Mouse (Mus musculus) neural tube, embryonic 15.5 days (tissue): ENCODE results near the gene Htatip2. TPM values are rescaled to one million over a fixed set of nuclear protein-coding genes. Genes with fewer than 3 reads are reported as not detected.

ENCODE experiments used
- ATAC-seq: fragments of 200-750 bp; cut with Nextera tagmentation; 2 replicates; pipeline ENCODE4 v1.8.0; 2017; ENCODE audit warnings: mild to moderate bottlenecking, moderate TSS enrichment, moderate library complexity; ENCODE audit not compliant: low FRiP score
- H3K27ac ChIP-seq: fragments of 300-500 bp; sonication (generic); replicated peaks from 2 replicates; pipeline ENCODE4 v1.5.1; 2015; ENCODE audit warnings: mild to moderate bottlenecking, inconsistent platforms
- H3K27me3 ChIP-seq: fragments of 300-500 bp; sonication (generic); replicated peaks from 2 replicates; pipeline ENCODE4 v1.6.1; 2015; ENCODE audit warnings: inconsistent platforms
- H3K36me3 ChIP-seq: fragments of 300-500 bp; sonication (generic); 2 replicates; pipeline ENCODE4 v1.6.1; 2015; ENCODE audit warnings: inconsistent platforms
- H3K4me1 ChIP-seq: fragments of 300-500 bp; sonication (generic); 2 replicates; pipeline ENCODE4 v1.6.1; 2015; ENCODE audit warnings: inconsistent platforms
- H3K4me2 ChIP-seq: fragments of 300-500 bp; sonication (generic); 2 replicates; pipeline ENCODE4 v1.6.1; 2015; ENCODE audit warnings: inconsistent platforms, mild to moderate bottlenecking, moderate library complexity
- H3K4me3 ChIP-seq: fragments of 300-500 bp; sonication (generic); replicated peaks from 2 replicates; pipeline ENCODE4 v1.5.1; 2015; ENCODE audit warnings: mild to moderate bottlenecking, inconsistent platforms
- H3K9ac ChIP-seq: fragments of 300-500 bp; sonication (generic); replicated peaks from 2 replicates; pipeline ENCODE4 v1.6.1; 2015; ENCODE audit warnings: mild to moderate bottlenecking, inconsistent platforms
- H3K9me3 ChIP-seq: fragments of 300-500 bp; sonication (generic); replicated peaks from 2 replicates; pipeline ENCODE4 v1.6.1; 2016; ENCODE audit warnings: inconsistent platforms
- WGBS: fragments of 180-500 bp; shearing (Covaris S2); methylation state at CpG from one replicate; pipeline ENCODE4 v1.1.7; 2015; ENCODE audit warnings: mixed read lengths; 5-methylcytosine and 5-hydroxymethylcytosine counted together
- polyA plus RNA-seq: library from polyadenylated mRNA; unstranded; fragments of >200 nt; fragmentation: Nextera tagmentation; extraction: Ambion mirVana; gene quantifications from 2 replicates; pipeline ENCODE4 v1.2.1, GENCODE M21; 2015

Htatip2 gene
- 5.1 and 9.0 TPM in 2 replicates for polyA plus RNA-seq

GRCm38 (mm10) chr7:49758934-49759571, at the start of gene Htatip2:
Htatip2 (plus strand) TSS chr7:49759115.
- Histone ChIP-seq H3K9ac (peak within 1 kb of the TSS; percentile 53), H3K27ac (no peak within 1 kb of the TSS), H3K4me1 (peaks cover 6% of the 10 kb centered on the region), H3K4me3 (peak within 1 kb of the TSS; percentile 48), H3K9me3 (no peaks in the 10 kb centered on the region), H3K4me2 (peak within 1 kb of the TSS; percentile 87), H3K36me3 (no peaks in the 10 kb centered on the region), H3K27me3 (peaks cover 66% of the 10 kb centered on the region)
- 2% methylated on average over 41 of the region's 42 CpGs for WGBS
- peak; percentile 69 for ATAC-seq

GRCm38 (mm10) chr7:49709381-49710021, 49.4 kb upstream of the Htatip2 start:
- no peak for ATAC-seq
- H3K27me3 ChIP-seq = peaks cover 90% of the 10 kb centered on the region

GRCm38 (mm10) chr7:49717942-49718733, 40.8 kb upstream of the Htatip2 start:
- Histone ChIP-seq H3K36me3 (no peaks in the 10 kb centered on the region), H3K4me1 (no peaks in the 10 kb centered on the region), H3K4me2 (no peak overlapping the region), H3K4me3 (no peak overlapping the region), H3K9ac (no peak overlapping the region), H3K27me3 (peaks cover 71% of the 10 kb centered on the region), H3K27ac (no peak overlapping the region), H3K9me3 (no peaks in the 10 kb centered on the region)
- no peak for ATAC-seq
- 59% methylated on average over 15 of the region's 15 CpGs for WGBS

More at GRCm38 (mm10) chr7:49709381-49710021, 49.4 kb upstream of the Htatip2 start:
- Histone ChIP-seq H3K4me2 (no peak overlapping the region), H3K9me3 (no peaks in the 10 kb centered on the region), H3K4me3 (no peak overlapping the region), H3K36me3 (no peaks in the 10 kb centered on the region), H3K27ac (no peak overlapping the region), H3K4me1 (no peaks in the 10 kb centered on the region), H3K9ac (no peak overlapping the region)
- 11% methylated on average over 9 of the region's 9 CpGs for WGBS

GRCm38 (mm10) chr7:49734342-49734741, 24.6 kb upstream of the Htatip2 start:
- no peak overlapping the region for H3K4me3 ChIP-seq
- no peak overlapping the region for H3K9ac ChIP-seq
- H3K27me3 ChIP-seq = peaks cover 54% of the 10 kb centered on the region
- H3K36me3 ChIP-seq = no peaks in the 10 kb centered on the region
- no peak overlapping the region for H3K27ac ChIP-seq
- H3K4me2 ChIP-seq = no peak overlapping the region
- no peaks in the 10 kb centered on the region for H3K9me3 ChIP-seq
- H3K4me1 ChIP-seq = no peaks in the 10 kb centered on the region
- WGBS = 68% methylated on average over 4 of the region's 4 CpGs
- ATAC-seq = no peak

- H3K4me3 ChIP-seq = no peak overlapping the region
- 53% methylated on average over 8 of the region's 8 CpGs for WGBS
- no peaks in the 10 kb centered on the region for H3K9me3 ChIP-seq
- H3K27me3 ChIP-seq = peaks cover 48% of the 10 kb centered on the region
- H3K36me3 ChIP-seq = no peaks in the 10 kb centered on the region
- H3K4me2 ChIP-seq = no peak overlapping the region
- no peak for ATAC-seq
- no peak overlapping the region for H3K9ac ChIP-seq
- H3K4me1 ChIP-seq = peaks cover 10% of the 10 kb centered on the region
- H3K27ac ChIP-seq = no peak overlapping the region
Observed at GRCm38 (mm10) chr7:49739448-49739847, 19.5 kb upstream of the Htatip2 start.

GRCm38 (mm10) chr7:49741474-49741873, 17.4 kb upstream of the Htatip2 start:
- Histone ChIP-seq H3K4me2 (no peak overlapping the region), H3K9me3 (no peaks in the 10 kb centered on the region), H3K4me3 (no peak overlapping the region), H3K4me1 (peaks cover 10% of the 10 kb centered on the region), H3K27ac (no peak overlapping the region), H3K36me3 (no peaks in the 10 kb centered on the region), H3K9ac (no peak overlapping the region), H3K27me3 (peaks cover 46% of the 10 kb centered on the region)
- ATAC-seq = no peak
- WGBS = 37% methylated on average over 5 of the region's 5 CpGs

- WGBS = 8% methylated on average over 10 of the region's 10 CpGs
- no peak for ATAC-seq
Observed at GRCm38 (mm10) chr7:49741923-49742322, 17.0 kb upstream of the Htatip2 start.

GRCm38 (mm10) chr7:49751148-49751547, 7.8 kb upstream of the Htatip2 start:
- peaks cover 3% of the 10 kb centered on the region; the same call in 1 of the 2 replicates for H3K4me1 ChIP-seq
- H3K27ac ChIP-seq = no peak overlapping the region
- H3K36me3 ChIP-seq = no peaks in the 10 kb centered on the region
- no peak for ATAC-seq
- H3K4me3 ChIP-seq = no peak overlapping the region
- no peak overlapping the region for H3K4me2 ChIP-seq
- H3K27me3 ChIP-seq = peaks cover 83% of the 10 kb centered on the region
- H3K9me3 ChIP-seq = no peaks in the 10 kb centered on the region
- WGBS = 7% methylated on average over 4 of the region's 4 CpGs
- no peak overlapping the region for H3K9ac ChIP-seq

More at GRCm38 (mm10) chr7:49741923-49742322, 17.0 kb upstream of the Htatip2 start:
- Histone ChIP-seq H3K9me3 (no peaks in the 10 kb centered on the region), H3K9ac (no peak overlapping the region), H3K27ac (no peak overlapping the region), H3K36me3 (no peaks in the 10 kb centered on the region), H3K4me2 (no peak overlapping the region), H3K4me1 (peaks cover 10% of the 10 kb centered on the region), H3K4me3 (no peak overlapping the region), H3K27me3 (peaks cover 49% of the 10 kb centered on the region)

GRCm38 (mm10) chr7:49752730-49753506, 6.0 kb upstream of the Htatip2 start:
- Histone ChIP-seq H3K27ac (no peak overlapping the region), H3K4me2 (no peak overlapping the region), H3K4me3 (no peak overlapping the region), H3K9ac (no peak overlapping the region), H3K9me3 (no peaks in the 10 kb centered on the region), H3K4me1 (peaks cover 3% of the 10 kb centered on the region; the same call in 1 of the 2 replicates), H3K27me3 (peaks cover 82% of the 10 kb centered on the region), H3K36me3 (no peaks in the 10 kb centered on the region)
- 33% methylated on average over 25 of the region's 25 CpGs for WGBS
- ATAC-seq = no peak

- 4% methylated on average over 9 of the region's 9 CpGs for WGBS
- H3K36me3 ChIP-seq = no peaks in the 10 kb centered on the region
Observed at GRCm38 (mm10) chr7:49754767-49755166, 4.1 kb upstream of the Htatip2 start.

GRCm38 (mm10) chr7:49762605-49763004, 3.7 kb downstream of the Htatip2 start:
- peaks cover 46% of the 10 kb centered on the region for H3K27me3 ChIP-seq
- peaks cover 6% of the 10 kb centered on the region for H3K4me1 ChIP-seq
- ATAC-seq = no peak
- H3K27ac ChIP-seq = no peak overlapping the region
- H3K9ac ChIP-seq = no peak overlapping the region
- no peaks in the 10 kb centered on the region for H3K9me3 ChIP-seq
- H3K4me3 ChIP-seq = no peak overlapping the region
- 64% methylated on average over 13 of the region's 13 CpGs for WGBS
- no peaks in the 10 kb centered on the region for H3K36me3 ChIP-seq
- H3K4me2 ChIP-seq = no peak overlapping the region

More at GRCm38 (mm10) chr7:49754767-49755166, 4.1 kb upstream of the Htatip2 start:
- peaks cover 85% of the 10 kb centered on the region for H3K27me3 ChIP-seq
- no peak overlapping the region for H3K4me3 ChIP-seq
- no peak for ATAC-seq
- H3K9ac ChIP-seq = no peak overlapping the region
- no peak overlapping the region for H3K4me2 ChIP-seq
- peaks cover 9% of the 10 kb centered on the region for H3K4me1 ChIP-seq
- no peak overlapping the region for H3K27ac ChIP-seq
- no peaks in the 10 kb centered on the region for H3K9me3 ChIP-seq
